Mouse (Mus musculus): ENCODE measurements around the gene Tram2. TPM values are rescaled to one million over a fixed set of nuclear protein-coding genes. Genes with fewer than 3 reads are reported as not detected.

The Tram2 gene
- total and polyA plus RNA-seq, 3 experiments: 0.54 to 2.9 TPM; not detected in 1

DNA sequence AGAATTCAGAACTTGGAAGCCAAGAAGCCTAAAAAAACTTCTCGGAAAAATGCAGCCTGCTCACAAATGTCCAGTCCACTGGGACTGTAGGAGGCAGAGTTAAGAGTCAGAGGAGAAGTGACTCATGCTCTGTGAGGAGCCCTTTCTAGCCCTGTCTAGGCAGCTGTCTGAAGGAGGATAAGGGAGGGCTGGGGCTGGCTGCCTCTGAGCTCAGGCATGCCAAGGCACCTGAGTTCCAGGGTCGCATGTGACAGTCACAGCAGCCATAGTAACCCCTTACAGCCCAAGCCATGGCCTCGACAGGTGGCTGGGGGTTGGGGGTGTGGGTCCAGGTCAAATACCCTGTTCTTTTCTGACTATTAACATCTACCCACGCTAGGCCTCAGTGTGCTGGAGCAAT lies 70.1 kb downstream of the Tram2 start:
- Histone ChIP-seq H3K27me3 (ENCODE audit: control insufficient read depth in 1 of 2, insufficient read depth in 2 of 2, low read length in 2 of 2) (no peaks in the 10 kb centered on the region), H3K4me1 (ENCODE audit: control insufficient read depth in 1 of 2, insufficient read depth in 2 of 2, low read length in 2 of 2) (no peaks in the 10 kb centered on the region), H3K9ac (ENCODE audit: control insufficient read depth, low read depth, low read length, poor library complexity, severe bottlenecking) (no peak overlapping the region), H3K9me3 (replicated peaks; ENCODE audit: insufficient read depth, low read length) (no peaks in the 10 kb centered on the region), H3K36me3 (ENCODE audit: control insufficient read depth in 1 of 2, insufficient read depth in 2 of 2, low read length in 2 of 2) (no peaks in the 10 kb centered on the region), H3K27ac (ENCODE audit: control insufficient read depth, low read depth, low read length) (no peak overlapping the region), H3K4me3 (ENCODE audit: control insufficient read depth in 1 of 2, insufficient read depth in 1 of 2, low read depth in 2 of 2, low read length in 2 of 2) (no peak overlapping the region), H3K79me2 (ENCODE audit: control insufficient read depth, insufficient read depth, low read length, poor library complexity) (no peaks in the 10 kb centered on the region)
- DNase-seq (ENCODE audit: low read depth, low spot score): no peak
- TF ChIP-seq USF2 (IDR thresholded peaks at IDR 0.05; ENCODE audit: borderline replicate concordance in 1 of 2, insufficient read depth in 1 of 2, low read depth in 1 of 2, low read length in 2 of 2): no peak
- no peak for TF ChIP-seq GATA1 (IDR thresholded peaks at IDR 0.05; ENCODE audit: low read depth, low read length)
- TF ChIP-seq MEF2A (IDR thresholded peaks at IDR 0.05; ENCODE audit: extremely low read depth, insufficient replicate concordance, low read depth, low read length, poor library complexity, severe bottlenecking): no peak

GRCm38 (mm10) chr1:21007941-21008701 lies 70.9 kb downstream of the Tram2 start:
- H3K9ac ChIP-seq (ENCODE audit: control insufficient read depth, low read depth, low read length, poor library complexity, severe bottlenecking): no peak overlapping the region
- H3K4me3 ChIP-seq (ENCODE audit: control insufficient read depth in 1 of 2, insufficient read depth in 1 of 2, low read depth in 2 of 2, low read length in 2 of 2): no peak overlapping the region
- no peak overlapping the region for H3K27ac ChIP-seq (ENCODE audit: control insufficient read depth, low read depth, low read length)
- H3K4me1 ChIP-seq (ENCODE audit: control insufficient read depth in 1 of 2, insufficient read depth in 2 of 2, low read length in 2 of 2): no peaks in the 10 kb centered on the region
- no peaks in the 10 kb centered on the region for H3K36me3 ChIP-seq (ENCODE audit: control insufficient read depth in 1 of 2, insufficient read depth in 2 of 2, low read length in 2 of 2)
- no peak for TF ChIP-seq RCOR1 (IDR thresholded peaks at IDR 0.05; ENCODE audit: low read depth, low read length)
- TF ChIP-seq TAL1 (IDR thresholded peaks at IDR 0.05; ENCODE audit: low read length): no peak
- TF ChIP-seq ELF1 (IDR thresholded peaks at IDR 0.05; ENCODE audit: low read depth, low read length): no peak
- no peak for TF ChIP-seq ZC3H11A (IDR thresholded peaks at IDR 0.05; ENCODE audit: low read depth, low read length)
- no peak for TF ChIP-seq HCFC1 (IDR thresholded peaks at IDR 0.05; ENCODE audit: low read depth, low read length)
- TF ChIP-seq E2F4 (IDR thresholded peaks at IDR 0.05; ENCODE audit: borderline replicate concordance, low read depth, low read length): no peak
- no peak for TF ChIP-seq TCF12 (IDR thresholded peaks at IDR 0.05; ENCODE audit: low read depth, low read length)
- no peak for TF ChIP-seq NELFE (IDR thresholded peaks at IDR 0.05; ENCODE audit: low read depth, low read length)
- no peak for TF ChIP-seq EP300 (IDR thresholded peaks at IDR 0.05; ENCODE audit: low read depth in 1 of 2, low read length in 2 of 2)
- no peak for TF ChIP-seq USF2 (IDR thresholded peaks at IDR 0.05; ENCODE audit: borderline replicate concordance in 1 of 2, insufficient read depth in 1 of 2, low read depth in 1 of 2, low read length in 2 of 2)
- no peak for TF ChIP-seq JUND (IDR thresholded peaks at IDR 0.05; ENCODE audit: low read depth, low read length)
- TF ChIP-seq ETS1 (IDR thresholded peaks at IDR 0.05; ENCODE audit: low read depth, low read length): no peak
- no peak for TF ChIP-seq ZKSCAN1 (IDR thresholded peaks at IDR 0.05; ENCODE audit: low read depth, low read length)
- no peak for TF ChIP-seq BHLHE40 (IDR thresholded peaks at IDR 0.05; ENCODE audit: borderline replicate concordance, low read depth, low read length)
- TF ChIP-seq USF1 (IDR thresholded peaks at IDR 0.05; ENCODE audit: low read depth, low read length): no peak
- no peak for TF ChIP-seq KAT2A (conservative IDR thresholded peaks at IDR 0.05; ENCODE audit: low read depth, low read length)
- no peak for TF ChIP-seq ZMIZ1 (IDR thresholded peaks at IDR 0.05; ENCODE audit: low read depth, low read length)
- no peak for TF ChIP-seq CHD2 (IDR thresholded peaks at IDR 0.05; ENCODE audit: low read length)
- DNase-seq (ENCODE audit: low read depth, low spot score): no peak
- no peaks in the 10 kb centered on the region for H3K27me3 ChIP-seq (ENCODE audit: control insufficient read depth in 1 of 2, insufficient read depth in 2 of 2, low read length in 2 of 2)
- H3K9me3 ChIP-seq (replicated peaks; ENCODE audit: insufficient read depth, low read length): no peaks in the 10 kb centered on the region
- H3K79me2 ChIP-seq (ENCODE audit: control insufficient read depth, insufficient read depth, low read length, poor library complexity): no peaks in the 10 kb centered on the region

Measured in MEL (cell line).